Mouse (Mus musculus): ENCODE measurements around the gene Col1a1. TPM values are rescaled to one million over a fixed set of nuclear protein-coding genes. Genes with fewer than 3 reads are reported as not detected.
"Not testable (repeated sequence)": the region's sequence is repeated elsewhere in the genome, so short reads cannot be mapped to it uniquely, and the experiment has no call there.

Col1a1 gene
- polyA plus RNA-seq, 1 experiment from 2014 or later = 135 TPM

DNA sequence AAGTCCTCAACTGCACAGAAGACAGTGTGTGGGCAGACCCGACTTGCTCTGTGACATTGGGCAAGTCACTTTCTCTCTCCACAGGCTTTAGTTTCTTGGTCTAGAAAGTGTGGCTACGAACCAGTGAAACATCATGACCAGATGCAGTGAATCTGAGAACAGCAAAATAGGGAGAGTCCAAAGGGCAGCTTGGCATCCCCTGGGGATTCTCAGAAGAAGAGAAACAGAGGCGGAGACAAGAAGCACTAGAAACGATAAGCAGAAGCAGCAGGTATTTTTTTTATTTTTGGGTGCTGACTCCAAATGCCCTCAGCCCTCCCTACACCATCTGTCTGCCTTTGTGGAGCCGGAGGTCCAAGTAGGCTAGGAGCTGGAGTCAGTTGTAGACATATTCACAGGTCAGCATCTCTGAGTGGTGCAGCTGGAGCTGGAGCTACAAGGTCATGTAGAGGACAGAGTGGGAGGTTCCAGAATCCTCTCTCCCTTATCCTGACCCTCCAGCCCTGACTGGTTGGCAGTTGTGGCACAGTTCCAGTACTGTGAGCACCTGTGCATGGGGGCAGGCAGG, 26.6 kb downstream of the Col1a1 start:
- WGBS (ENCODE audit: insufficient replicate concordance) = 60% methylated on average over 5 of the region's 5 CpGs
- no peaks in the 10 kb centered on the region for H3K36me3 ChIP-seq
- 0 out of 2 replicates have a peak, but pooled peaks have one; percentile 30 for ATAC-seq
- H3K27ac ChIP-seq = no peak overlapping the region
- peaks cover 32% of the 10 kb centered on the region; the same call in 1 of the 2 replicates for H3K27me3 ChIP-seq (replicated peaks)
- H3K9ac ChIP-seq = no peak overlapping the region
- H3K4me3 ChIP-seq = no peak overlapping the region
- H3K4me2 ChIP-seq = no peak overlapping the region
- H3K4me1 ChIP-seq = peaks cover 9% of the 10 kb centered on the region; the same call in 1 of the 2 replicates
- H3K9me3 ChIP-seq (replicated peaks) = no peaks in the 10 kb centered on the region

- H3K36me3 ChIP-seq = no peaks in the 10 kb centered on the region
- H3K27ac ChIP-seq = no peak within 1 kb of the TSS
- no peak within 1 kb of the TSS for H3K4me2 ChIP-seq
- no peaks in the 10 kb centered on the region for H3K9me3 ChIP-seq (replicated peaks)
- no peak for ATAC-seq
- H3K9ac ChIP-seq = no peak within 1 kb of the TSS
- peaks cover 63% of the 10 kb centered on the region for H3K27me3 ChIP-seq (replicated peaks)
- no peak within 1 kb of the TSS for H3K4me3 ChIP-seq
- WGBS (ENCODE audit: insufficient replicate concordance) = 25% methylated on average over 4 of the region's 4 CpGs
- no peaks in the 10 kb centered on the region for H3K4me1 ChIP-seq
Observed at GRCm38 (mm10) chr11:94967419-94967818, 31.4 kb downstream of the Col1a1 start, which contains the start of gene Hils1. TSS of gene Hils1 (plus strand) at chr11:94967593.

- H3K27ac ChIP-seq = no peak overlapping the region
- WGBS (ENCODE audit: insufficient replicate concordance) = 61% methylated on average over 7 of the region's 7 CpGs
- no peaks in the 10 kb centered on the region for H3K36me3 ChIP-seq
- H3K4me2 ChIP-seq = no peak overlapping the region
- H3K4me3 ChIP-seq = no peak overlapping the region
- no peak overlapping the region for H3K9ac ChIP-seq
- H3K9me3 ChIP-seq (replicated peaks) = no peaks in the 10 kb centered on the region
- peaks cover 70% of the 10 kb centered on the region for H3K27me3 ChIP-seq (replicated peaks)
- H3K4me1 ChIP-seq = no peaks in the 10 kb centered on the region
- ATAC-seq = no peak
Observed at GRCm38 (mm10) chr11:94968187-94968586, 32.2 kb downstream of the Col1a1 start.

GRCm38 (mm10) chr11:94969709-94970108, 33.7 kb downstream of the Col1a1 start:
- WGBS (ENCODE audit: insufficient replicate concordance) = 79% methylated on average over 4 of the region's 4 CpGs

DNA sequence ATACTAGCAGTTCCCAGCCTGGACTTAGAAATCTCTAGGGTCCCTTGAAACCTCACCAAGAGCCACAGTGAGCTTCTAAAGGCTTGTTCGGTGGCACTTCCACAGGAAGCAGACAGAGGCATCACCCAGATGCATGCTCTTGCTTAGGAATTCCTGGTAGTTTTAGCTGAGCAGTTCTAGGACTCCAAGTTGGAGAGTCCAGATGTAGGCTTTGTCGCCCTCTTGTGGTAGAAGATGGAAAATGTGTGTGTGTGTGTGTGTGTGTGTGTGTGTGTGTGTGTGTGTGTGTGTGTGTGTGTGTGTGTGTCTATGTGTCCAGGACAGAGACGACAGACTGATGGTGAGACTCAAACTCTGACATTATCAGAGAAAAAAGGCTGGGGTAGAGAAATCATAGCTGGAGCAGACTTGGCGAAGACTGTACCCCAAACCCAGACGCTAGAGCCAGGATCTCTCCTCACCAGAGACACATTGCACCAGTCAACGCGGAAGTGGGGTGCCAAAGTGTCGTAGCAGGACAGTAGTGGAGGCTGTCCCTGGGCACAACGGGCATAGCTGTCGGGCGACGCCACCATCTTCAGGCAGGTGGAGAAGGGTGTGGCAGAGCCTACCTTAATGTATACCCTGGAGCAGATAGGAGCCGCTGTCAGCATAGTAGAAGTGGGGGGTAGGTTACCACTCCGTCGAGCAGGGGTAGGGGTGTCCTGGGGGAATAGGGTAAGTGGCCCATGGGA, 34.4 kb downstream of the Col1a1 start:
- Histone ChIP-seq H3K9me3 (replicated peaks) (no peaks in the 10 kb centered on the region), H3K4me3 (no peak overlapping the region), H3K4me1 (no peaks in the 10 kb centered on the region), H3K27ac (no peak overlapping the region), H3K36me3 (no peaks in the 10 kb centered on the region), H3K27me3 (replicated peaks) (peaks cover 63% of the 10 kb centered on the region), H3K9ac (no peak overlapping the region), H3K4me2 (no peak overlapping the region)
- 50% methylated on average over 15 of the region's 15 CpGs for WGBS (ENCODE audit: insufficient replicate concordance)
- no peak for ATAC-seq

More at GRCm38 (mm10) chr11:94969709-94970108, 33.7 kb downstream of the Col1a1 start:
- not testable (repeated sequence) for H3K4me2 ChIP-seq; ATAC-seq; H3K4me3 ChIP-seq; H3K4me1 ChIP-seq; H3K36me3 ChIP-seq; H3K9me3 ChIP-seq (replicated peaks); H3K9ac ChIP-seq; H3K27ac ChIP-seq
- H3K27me3 ChIP-seq (replicated peaks) = peaks cover 65% of the 10 kb centered on the region

DNA sequence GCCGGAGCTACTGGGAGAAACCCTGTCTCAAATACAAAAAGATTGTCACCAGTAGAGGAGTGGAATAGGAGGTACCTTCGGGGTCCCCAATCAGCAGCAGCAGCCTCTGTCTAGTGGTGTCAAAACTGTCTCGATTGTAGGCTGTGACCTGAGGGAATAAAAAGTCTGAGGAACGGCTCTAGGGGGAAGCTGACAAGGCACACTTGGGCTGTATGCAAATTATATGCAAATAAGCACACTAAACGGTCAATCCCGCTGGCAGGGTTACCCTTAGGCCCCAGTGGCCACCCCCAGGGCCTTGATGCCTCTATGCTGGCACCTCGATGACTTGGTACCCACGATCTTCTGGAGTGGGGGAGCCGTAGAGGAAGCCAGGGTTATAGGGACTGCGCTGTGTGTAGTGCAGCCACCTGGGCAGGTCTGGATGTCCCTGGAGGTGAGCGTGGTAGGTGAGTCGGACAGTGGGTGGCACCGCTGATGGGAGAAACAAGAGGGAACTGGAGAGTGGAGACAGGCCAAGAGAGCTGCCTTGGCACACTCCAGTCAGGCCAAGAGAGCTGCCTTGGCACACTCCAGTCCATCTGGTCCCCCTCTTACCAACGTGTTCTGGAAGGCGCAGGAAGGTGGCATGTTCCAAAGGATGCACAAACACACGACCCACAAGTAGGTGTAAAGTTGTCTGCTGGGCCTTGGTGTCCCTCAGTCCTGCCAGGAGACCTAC, 36.0 kb downstream of the Col1a1 start:
- 59% methylated on average over 16 of the region's 16 CpGs for WGBS (ENCODE audit: insufficient replicate concordance)
- no peak overlapping the region for H3K27ac ChIP-seq
- no peak overlapping the region for H3K4me2 ChIP-seq
- H3K9ac ChIP-seq = no peak overlapping the region
- no peak overlapping the region for H3K4me3 ChIP-seq
- no peaks in the 10 kb centered on the region for H3K36me3 ChIP-seq
- no peak for ATAC-seq
- no peaks in the 10 kb centered on the region for H3K9me3 ChIP-seq (replicated peaks)
- no peaks in the 10 kb centered on the region for H3K4me1 ChIP-seq
- peaks cover 61% of the 10 kb centered on the region for H3K27me3 ChIP-seq (replicated peaks)

GRCm38 (mm10) chr11:94972887-94973286, 36.9 kb downstream of the Col1a1 start:
- Histone ChIP-seq H3K27ac (no peak overlapping the region), H3K4me3 (no peak overlapping the region), H3K9me3 (replicated peaks) (no peaks in the 10 kb centered on the region), H3K36me3 (no peaks in the 10 kb centered on the region), H3K9ac (no peak overlapping the region), H3K4me2 (no peak overlapping the region), H3K27me3 (replicated peaks) (peaks cover 54% of the 10 kb centered on the region), H3K4me1 (no peaks in the 10 kb centered on the region)
- WGBS (ENCODE audit: insufficient replicate concordance) = 57% methylated on average over 5 of the region's 5 CpGs
- ATAC-seq = no peak

DNA sequence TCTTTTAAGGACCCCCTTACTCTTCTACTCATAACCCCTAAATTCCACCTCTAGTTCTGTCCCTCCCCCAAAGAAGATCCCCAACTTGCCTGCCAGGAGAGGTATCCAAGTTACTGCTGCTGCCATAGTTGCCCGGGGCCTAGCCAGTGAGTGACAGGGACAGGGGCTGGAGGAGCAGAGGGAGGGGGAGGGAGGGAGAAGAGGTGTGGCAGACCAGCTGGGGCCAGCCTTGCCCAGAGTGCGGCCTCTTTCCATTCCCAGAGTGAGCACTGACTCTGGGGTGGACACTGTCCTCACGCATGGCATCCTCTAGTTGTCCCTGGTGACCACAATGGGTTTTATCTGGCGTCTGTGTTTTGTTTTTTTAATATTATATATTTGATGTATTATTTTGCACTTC, 37.3 kb downstream of the Col1a1 start:
- Histone ChIP-seq H3K4me3 (no peak overlapping the region), H3K9me3 (replicated peaks) (no peaks in the 10 kb centered on the region), H3K27me3 (replicated peaks) (peaks cover 49% of the 10 kb centered on the region), H3K4me1 (peaks cover 4% of the 10 kb centered on the region), H3K36me3 (no peaks in the 10 kb centered on the region), H3K4me2 (no peak overlapping the region), H3K9ac (no peak overlapping the region), H3K27ac (no peak overlapping the region)
- ATAC-seq = no peak
- WGBS (ENCODE audit: insufficient replicate concordance) = 60% methylated on average over 4 of the region's 4 CpGs

GRCm38 (mm10) chr11:94974951-94975350, 38.9 kb downstream of the Col1a1 start:
- Histone ChIP-seq H3K9ac (no peak overlapping the region), H3K27me3 (replicated peaks) (peaks cover 35% of the 10 kb centered on the region), H3K4me1 (peaks cover 20% of the 10 kb centered on the region), H3K4me3 (no peak overlapping the region), H3K4me2 (no peak overlapping the region), H3K9me3 (replicated peaks) (no peaks in the 10 kb centered on the region), H3K27ac (no peak overlapping the region), H3K36me3 (no peaks in the 10 kb centered on the region)
- WGBS (ENCODE audit: insufficient replicate concordance) = 76% methylated on average over 2 of the region's 2 CpGs
- ATAC-seq = no peak

DNA sequence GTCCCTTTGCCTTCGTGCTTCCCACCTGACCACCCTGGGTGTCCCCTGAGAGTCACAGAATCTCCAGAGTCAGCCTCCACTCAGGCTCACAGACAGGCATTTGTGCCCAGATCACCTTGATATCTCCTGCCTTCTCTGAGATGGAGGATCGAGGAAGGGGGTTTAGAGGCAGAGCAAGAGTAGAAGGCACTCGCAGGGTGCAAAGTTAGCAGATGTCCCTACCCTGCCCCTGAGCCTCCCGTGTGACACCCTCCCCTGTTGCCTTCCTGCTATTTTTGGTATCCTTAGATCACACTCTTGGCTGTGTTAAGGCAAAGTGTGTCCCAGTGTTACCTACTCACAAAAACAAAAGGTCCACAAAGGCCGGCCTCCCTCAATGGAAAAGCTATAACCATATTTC, 40.2 kb downstream of the Col1a1 start, which contains the start of gene Sgca:
Sgca (minus strand) TSS at position 129 of the 400 bp plus-strand sequence.
- no peak within 1 kb of the TSS for H3K4me3 ChIP-seq
- no peaks in the 10 kb centered on the region for H3K36me3 ChIP-seq
- H3K9me3 ChIP-seq (replicated peaks) = no peaks in the 10 kb centered on the region
- peaks cover 28% of the 10 kb centered on the region for H3K27me3 ChIP-seq (replicated peaks)
- peaks cover 30% of the 10 kb centered on the region for H3K4me1 ChIP-seq
- H3K9ac ChIP-seq = 0 out of 2 replicates have a peak within 1 kb of the TSS, but pooled peaks have one; percentile 7
- H3K27ac ChIP-seq = no peak within 1 kb of the TSS
- WGBS (ENCODE audit: insufficient replicate concordance) = 56% methylated on average over 5 of the region's 5 CpGs
- ATAC-seq = no peak
- no peak within 1 kb of the TSS for H3K4me2 ChIP-seq

- no peaks in the 10 kb centered on the region for H3K9me3 ChIP-seq (replicated peaks)
- no peak overlapping the region for H3K27ac ChIP-seq
- H3K9ac ChIP-seq = no peak overlapping the region
- 0 out of 2 replicates have a peak, but pooled peaks cover 7% of the 10 kb centered on the region for H3K27me3 ChIP-seq (replicated peaks)
- WGBS (ENCODE audit: insufficient replicate concordance) = 42% methylated on average over 9 of the region's 9 CpGs
- peaks cover 30% of the 10 kb centered on the region for H3K4me1 ChIP-seq
- H3K4me3 ChIP-seq = no peak overlapping the region
- no peak for ATAC-seq
- peak overlapping the region; percentile 62 for H3K4me2 ChIP-seq
- H3K36me3 ChIP-seq = no peaks in the 10 kb centered on the region
Observed at GRCm38 (mm10) chr11:94978178-94978915, 42.3 kb downstream of the Col1a1 start.
